Mouse (Mus musculus): ENCODE results near the gene Mrc2. TPM values are rescaled to one million over a fixed set of nuclear protein-coding genes. Genes with fewer than 3 reads are reported as not detected.

Gene Mrc2
- 0.64 and 0.77 TPM in 2 replicates for polyA plus RNA-seq (2015; fragmentation: Nextera tagmentation; extraction: Ambion mirVana)

DNA sequence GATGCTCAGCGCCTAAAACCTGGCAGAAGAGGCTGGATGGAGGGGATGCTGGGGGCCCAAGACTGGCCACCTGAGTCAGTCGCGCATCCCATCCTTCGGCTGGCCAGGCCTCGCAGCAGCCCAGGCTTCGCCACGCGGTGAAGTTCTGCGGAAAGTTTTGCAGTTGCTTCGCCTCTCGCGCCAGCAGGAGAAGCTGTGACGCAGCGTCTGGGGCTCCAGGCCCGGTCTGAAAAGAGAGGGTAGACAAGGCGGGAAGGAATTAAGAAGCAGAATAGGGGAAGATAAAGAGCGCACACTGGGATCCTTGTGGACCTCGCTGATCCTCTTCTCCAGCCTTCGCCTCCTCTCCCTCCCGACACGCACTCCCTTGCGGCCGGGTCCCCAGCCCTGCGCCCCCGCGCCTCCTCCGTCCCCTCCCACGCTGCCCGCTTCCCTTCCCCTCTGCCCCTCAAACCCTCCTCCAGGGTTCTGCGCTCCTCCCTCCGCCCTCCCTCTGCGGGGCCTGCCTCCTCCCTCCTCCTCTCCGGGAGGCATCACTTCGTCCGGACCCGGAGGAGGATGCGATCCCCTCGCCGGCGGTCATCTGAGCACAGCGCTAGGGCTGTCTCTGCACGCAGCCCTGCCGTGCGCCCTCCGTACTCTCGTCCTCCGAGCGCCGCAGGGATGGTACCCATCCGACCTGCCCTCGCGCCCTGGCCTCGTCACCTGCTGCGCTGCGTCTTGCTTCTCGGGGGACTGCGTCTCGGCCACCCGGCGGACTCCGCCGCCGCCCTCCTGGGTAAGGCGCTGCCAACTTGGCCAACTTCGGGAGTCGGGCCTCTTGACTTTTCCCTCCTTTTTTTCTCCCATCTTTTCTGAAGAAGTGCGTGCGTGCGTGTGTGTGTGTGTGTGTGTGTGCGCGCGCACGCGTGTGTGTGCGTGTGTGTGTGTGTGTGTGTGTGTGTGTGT is at the start of gene Mrc2:
Gene Mrc2 (plus strand): TSS at position 520 of the 948 bp plus-strand sequence.
- Histone ChIP-seq H3K36me3 (replicated peaks) (peaks cover under 1% of the 10 kb centered on the region; the same call in 1 of the 2 replicates), H3K9ac (no peak within 1 kb of the TSS), H3K4me3 (replicated peaks) (peak within 1 kb of the TSS; percentile 31), H3K4me1 (replicated peaks) (peaks cover 9% of the 10 kb centered on the region), H3K9me3 (replicated peaks) (no peaks in the 10 kb centered on the region), H3K27ac (replicated peaks) (no peak within 1 kb of the TSS), H3K4me2 (peak within 1 kb of the TSS; percentile 54), H3K27me3 (peaks cover 69% of the 10 kb centered on the region)
- WGBS (ENCODE audit: insufficient replicate concordance): 1% methylated on average over 70 of the region's 75 CpGs
- ATAC-seq (ENCODE audit: insufficient read depth): 0 out of 2 replicates have a peak, but pooled peaks have one; percentile 26

DNA sequence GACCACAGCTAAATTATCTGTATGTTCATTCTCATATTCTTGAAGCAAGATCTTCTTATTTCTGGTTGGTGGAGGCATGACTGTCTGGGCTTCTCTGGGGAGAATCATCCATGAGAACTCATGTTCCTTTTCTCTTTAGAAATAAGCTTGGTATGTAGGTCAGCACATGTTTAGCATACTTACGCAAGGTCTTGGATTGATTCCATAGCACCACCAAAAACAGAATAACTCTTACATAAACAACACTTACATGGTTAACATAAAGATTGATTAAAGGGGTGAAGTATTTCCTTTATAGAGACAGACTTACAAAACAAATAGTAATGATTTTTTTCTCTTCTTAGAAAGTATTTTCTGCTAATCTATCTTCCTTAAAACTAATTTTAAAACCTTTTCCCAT is 46.1 kb upstream of the Mrc2 start:
- WGBS (ENCODE audit: insufficient replicate concordance): 92% methylated on average over 1 of the region's 1 CpGs
- Histone ChIP-seq H3K36me3 (replicated peaks) (peaks cover 81% of the 10 kb centered on the region), H3K4me3 (replicated peaks) (no peak overlapping the region)

DNA sequence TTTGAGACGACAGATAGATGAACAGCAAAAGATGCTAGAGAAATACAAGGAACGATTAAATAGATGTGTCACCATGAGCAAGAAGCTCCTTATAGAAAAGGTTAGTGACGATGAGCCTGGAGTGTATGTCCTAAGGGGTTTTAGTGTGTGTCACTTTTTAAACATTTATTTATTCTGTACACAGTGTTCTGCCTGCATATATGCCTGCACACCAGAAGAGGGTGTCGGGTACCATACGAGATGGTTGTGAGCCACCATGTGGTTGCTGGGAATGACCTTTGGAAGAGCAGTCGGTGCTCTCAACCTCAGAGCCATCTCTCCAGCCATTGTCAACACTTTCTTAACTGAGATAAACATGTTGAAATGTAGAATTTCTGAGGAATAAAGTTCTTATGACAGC is 45.7 kb upstream of the Mrc2 start:
- no peak for ATAC-seq (ENCODE audit: insufficient read depth)
- H3K27me3 ChIP-seq: no peaks in the 10 kb centered on the region
- no peak overlapping the region for H3K9ac ChIP-seq
- H3K4me2 ChIP-seq: no peak overlapping the region
- H3K36me3 ChIP-seq (replicated peaks): peaks cover 82% of the 10 kb centered on the region
- 85% methylated on average over 6 of the region's 6 CpGs for WGBS (ENCODE audit: insufficient replicate concordance)
- no peak overlapping the region for H3K4me3 ChIP-seq (replicated peaks)
- no peaks in the 10 kb centered on the region for H3K9me3 ChIP-seq (replicated peaks)
- H3K27ac ChIP-seq (replicated peaks): no peak overlapping the region
- no peaks in the 10 kb centered on the region for H3K4me1 ChIP-seq (replicated peaks)

More for the DNA sequence above, 46.1 kb upstream of the Mrc2 start:
- ATAC-seq (ENCODE audit: insufficient read depth): no peak
- no peaks in the 10 kb centered on the region for H3K9me3 ChIP-seq (replicated peaks)
- no peak overlapping the region for H3K27ac ChIP-seq (replicated peaks)
- no peaks in the 10 kb centered on the region for H3K27me3 ChIP-seq
- no peak overlapping the region for H3K9ac ChIP-seq
- no peaks in the 10 kb centered on the region for H3K4me1 ChIP-seq (replicated peaks)
- no peak overlapping the region for H3K4me2 ChIP-seq

DNA sequence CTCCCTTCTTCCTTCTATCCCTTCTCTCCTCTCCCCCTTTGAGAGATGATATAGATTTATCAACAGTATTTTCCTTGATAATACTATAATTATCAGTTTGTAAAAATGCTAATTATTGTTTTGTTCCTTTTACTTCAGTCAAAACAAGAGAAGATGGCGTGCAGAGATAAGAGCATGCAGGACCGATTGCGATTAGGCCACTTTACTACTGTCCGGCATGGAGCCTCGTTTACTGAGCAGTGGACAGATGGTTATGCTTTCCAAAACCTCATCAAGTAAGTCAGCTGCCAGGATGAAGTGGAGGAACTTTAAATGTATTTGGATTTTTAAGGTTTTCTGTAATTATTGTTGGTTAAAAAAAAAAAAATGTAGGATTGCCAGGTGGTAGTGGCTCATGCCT is 45.1 kb upstream of the Mrc2 start:
- H3K9ac ChIP-seq: no peak overlapping the region
- no peaks in the 10 kb centered on the region for H3K9me3 ChIP-seq (replicated peaks)
- H3K27me3 ChIP-seq: no peaks in the 10 kb centered on the region
- H3K4me2 ChIP-seq: no peak overlapping the region
- no peaks in the 10 kb centered on the region for H3K4me1 ChIP-seq (replicated peaks)
- 85% methylated on average over 5 of the region's 5 CpGs for WGBS (ENCODE audit: insufficient replicate concordance)
- H3K27ac ChIP-seq (replicated peaks): no peak overlapping the region
- H3K4me3 ChIP-seq (replicated peaks): no peak overlapping the region
- no peak for ATAC-seq (ENCODE audit: insufficient read depth)
- H3K36me3 ChIP-seq (replicated peaks): peaks cover 80% of the 10 kb centered on the region

DNA sequence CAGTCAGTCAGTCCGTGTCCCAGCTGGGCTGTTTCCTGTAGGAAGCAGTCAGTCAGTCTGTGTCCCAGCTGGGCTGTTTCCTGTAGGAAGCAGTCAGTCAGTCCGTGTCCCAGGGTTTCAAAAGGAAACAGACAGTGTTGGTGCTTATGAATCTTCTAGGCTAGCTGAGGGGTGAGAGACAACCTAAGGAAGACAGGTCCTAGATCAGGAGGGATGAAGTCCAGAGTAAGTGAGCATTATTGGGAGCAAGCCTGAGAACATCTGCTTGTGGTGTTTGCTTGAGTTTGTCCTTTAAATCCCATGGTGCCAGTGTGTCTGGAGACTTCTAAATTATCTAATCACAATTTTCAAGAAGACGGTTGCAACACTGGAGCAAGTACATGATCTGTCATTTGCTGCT is 32.7 kb upstream of the Mrc2 start:
- no peak for ATAC-seq (ENCODE audit: insufficient read depth)
- H3K36me3 ChIP-seq (replicated peaks): peaks cover 87% of the 10 kb centered on the region

DNA sequence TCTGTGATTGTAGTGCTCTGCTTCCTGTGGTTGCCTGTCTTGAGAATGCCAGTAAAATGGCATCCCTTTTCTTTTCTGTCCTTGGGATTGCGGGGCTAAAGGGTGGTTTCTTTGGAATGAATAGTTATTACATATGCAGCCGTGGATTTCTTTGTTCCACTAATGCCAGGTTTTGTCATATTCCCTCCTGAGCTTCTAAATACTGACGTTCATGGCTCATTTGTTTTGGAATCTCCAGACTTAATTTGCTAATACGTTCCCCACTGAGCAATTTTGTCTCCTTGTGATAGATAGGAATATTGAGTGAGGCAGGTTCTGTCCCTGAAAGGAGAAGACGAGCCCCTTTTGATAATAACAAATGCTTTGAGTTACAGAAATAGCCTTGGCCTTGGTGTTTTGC is 31.3 kb upstream of the Mrc2 start:
- Histone ChIP-seq H3K4me3 (replicated peaks) (no peak overlapping the region), H3K36me3 (replicated peaks) (peaks cover 84% of the 10 kb centered on the region), H3K27ac (replicated peaks) (no peak overlapping the region), H3K4me1 (replicated peaks) (no peaks in the 10 kb centered on the region), H3K9ac (no peak overlapping the region), H3K9me3 (replicated peaks) (no peaks in the 10 kb centered on the region), H3K4me2 (no peak overlapping the region), H3K27me3 (no peaks in the 10 kb centered on the region)
- no peak for ATAC-seq (ENCODE audit: insufficient read depth)
- WGBS (ENCODE audit: insufficient replicate concordance): 87% methylated on average over 5 of the region's 5 CpGs

More for the DNA sequence above, 32.7 kb upstream of the Mrc2 start:
- WGBS (ENCODE audit: insufficient replicate concordance): 60% methylated on average over 3 of the region's 3 CpGs
- Histone ChIP-seq H3K4me3 (replicated peaks) (no peak overlapping the region), H3K9ac (no peak overlapping the region), H3K9me3 (replicated peaks) (no peaks in the 10 kb centered on the region), H3K4me1 (replicated peaks) (no peaks in the 10 kb centered on the region), H3K27me3 (no peaks in the 10 kb centered on the region), H3K27ac (replicated peaks) (no peak overlapping the region), H3K4me2 (no peak overlapping the region)

DNA sequence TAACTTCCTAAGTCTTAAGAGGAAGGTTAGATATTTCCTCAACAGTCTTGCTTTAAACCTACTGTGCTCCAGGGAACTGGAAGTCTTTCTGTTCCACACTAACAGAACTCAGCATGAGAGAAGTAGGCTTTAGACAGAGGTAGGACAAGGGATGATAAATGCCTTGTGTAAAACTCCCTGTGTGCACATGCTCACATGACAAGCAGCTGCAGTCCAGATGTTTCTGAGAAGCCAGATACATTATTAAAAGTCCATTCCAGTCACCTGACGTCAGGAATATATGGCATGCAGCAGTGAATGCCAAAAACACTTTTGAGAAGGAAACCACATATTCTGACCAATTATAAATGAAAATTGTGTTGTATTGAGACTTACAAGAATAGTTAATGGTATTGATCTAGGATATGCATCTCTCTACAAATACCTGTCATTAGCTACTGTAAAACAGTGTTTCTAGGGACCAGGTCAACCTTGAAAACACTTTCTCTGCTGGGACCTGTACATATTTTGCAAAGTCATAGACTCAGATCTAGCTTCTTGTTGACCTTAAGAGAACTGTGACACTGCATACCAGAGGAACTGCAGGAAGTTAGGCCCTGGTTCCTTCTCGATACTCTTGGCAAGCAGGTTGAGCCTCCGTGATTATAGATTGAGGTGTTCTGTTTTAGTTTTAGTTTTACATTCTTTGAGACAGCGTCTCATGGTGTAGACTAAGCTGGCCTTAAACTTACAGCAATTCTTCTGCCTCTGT is 30.7 kb upstream of the Mrc2 start:
- ATAC-seq (ENCODE audit: insufficient read depth): no peak
- no peak overlapping the region for H3K27ac ChIP-seq (replicated peaks)
- no peaks in the 10 kb centered on the region for H3K27me3 ChIP-seq
- no peaks in the 10 kb centered on the region for H3K9me3 ChIP-seq (replicated peaks)
- H3K4me3 ChIP-seq (replicated peaks): no peak overlapping the region
- peaks cover 83% of the 10 kb centered on the region for H3K36me3 ChIP-seq (replicated peaks)
- WGBS (ENCODE audit: insufficient replicate concordance): 88% methylated on average over 4 of the region's 4 CpGs
- H3K9ac ChIP-seq: no peak overlapping the region
- H3K4me2 ChIP-seq: no peak overlapping the region
- no peaks in the 10 kb centered on the region for H3K4me1 ChIP-seq (replicated peaks)

DNA sequence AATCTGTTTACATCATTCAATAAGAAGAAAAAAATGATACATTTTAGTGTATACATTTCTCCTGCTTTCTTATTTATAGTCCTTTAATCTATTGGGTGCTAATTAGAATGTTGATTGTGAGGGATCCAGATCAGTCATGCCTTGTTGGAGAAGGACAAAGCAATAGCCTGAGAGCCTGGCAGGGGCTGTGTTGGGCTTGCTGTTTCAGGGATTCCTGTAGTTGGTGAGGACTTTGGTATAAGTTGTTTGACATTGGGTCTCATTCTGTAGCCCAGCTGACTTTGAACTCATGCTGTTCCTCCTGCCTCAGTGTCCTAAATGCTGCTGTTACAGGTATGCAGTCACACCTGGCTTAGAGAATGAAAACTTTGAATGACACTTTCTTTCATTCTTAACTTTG is 27.9 kb upstream of the Mrc2 start:
- no peak overlapping the region for H3K4me2 ChIP-seq
- H3K27me3 ChIP-seq: no peaks in the 10 kb centered on the region
- no peak overlapping the region for H3K9ac ChIP-seq
- H3K4me1 ChIP-seq (replicated peaks): no peaks in the 10 kb centered on the region
- H3K9me3 ChIP-seq (replicated peaks): no peaks in the 10 kb centered on the region
- H3K27ac ChIP-seq (replicated peaks): no peak overlapping the region
- H3K36me3 ChIP-seq (replicated peaks): peaks cover 83% of the 10 kb centered on the region
- H3K4me3 ChIP-seq (replicated peaks): no peak overlapping the region
- no peak for ATAC-seq (ENCODE audit: insufficient read depth)

DNA sequence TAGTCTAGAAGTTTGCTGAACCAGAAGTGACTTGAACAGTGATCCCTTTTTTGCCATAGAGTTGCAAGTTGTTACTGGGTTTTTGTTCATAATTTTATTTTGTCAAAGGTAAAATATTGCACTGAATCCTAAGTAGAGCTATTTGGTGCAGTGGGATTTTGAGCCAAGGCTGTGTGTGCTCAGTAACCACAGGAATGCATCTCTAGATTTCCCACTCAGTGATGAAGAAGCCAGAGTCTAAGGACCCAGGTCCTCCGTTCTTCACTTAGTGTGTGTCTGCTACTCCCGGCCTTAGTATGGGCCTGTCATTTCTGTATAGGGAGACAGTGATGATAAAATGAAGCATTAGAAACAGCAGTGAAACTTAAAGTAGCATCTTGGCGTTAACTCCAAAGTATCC is 27.5 kb upstream of the Mrc2 start:
- Histone ChIP-seq H3K27ac (replicated peaks) (no peak overlapping the region), H3K9me3 (replicated peaks) (no peaks in the 10 kb centered on the region), H3K36me3 (replicated peaks) (peaks cover 83% of the 10 kb centered on the region), H3K4me3 (replicated peaks) (no peak overlapping the region), H3K9ac (no peak overlapping the region), H3K4me2 (no peak overlapping the region), H3K4me1 (replicated peaks) (no peaks in the 10 kb centered on the region), H3K27me3 (no peaks in the 10 kb centered on the region)
- ATAC-seq (ENCODE audit: insufficient read depth): no peak
- 88% methylated on average over 3 of the region's 3 CpGs for WGBS (ENCODE audit: insufficient replicate concordance)

DNA sequence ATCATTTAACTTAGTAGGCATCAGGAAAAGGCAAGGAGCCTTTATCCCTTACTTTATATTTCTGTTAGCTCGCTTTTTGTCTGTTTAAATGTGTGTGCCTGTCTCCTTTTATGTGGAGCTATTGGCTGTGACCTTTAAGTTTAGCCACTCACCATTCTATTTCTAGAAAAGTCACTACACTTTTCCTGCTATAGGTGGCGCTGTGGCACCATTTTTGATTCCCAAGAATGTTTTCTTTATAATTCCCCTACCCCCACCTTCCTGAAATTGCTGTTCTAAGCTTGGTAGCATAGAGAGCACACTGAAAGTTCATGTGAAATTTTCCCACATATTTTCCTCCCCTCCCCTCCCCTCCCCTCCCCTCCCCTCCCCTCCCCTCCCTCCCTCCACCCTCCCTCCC is 22.3 kb upstream of the Mrc2 start:
- WGBS (ENCODE audit: insufficient replicate concordance): 12% methylated on average over 2 of the region's 2 CpGs
- no peak overlapping the region for H3K27ac ChIP-seq (replicated peaks)
- H3K27me3 ChIP-seq: no peaks in the 10 kb centered on the region
- no peaks in the 10 kb centered on the region for H3K9me3 ChIP-seq (replicated peaks)
- H3K4me3 ChIP-seq (replicated peaks): no peak overlapping the region
- no peak overlapping the region for H3K9ac ChIP-seq
- peaks cover 76% of the 10 kb centered on the region for H3K36me3 ChIP-seq (replicated peaks)
- ATAC-seq (ENCODE audit: insufficient read depth): no peak
- no peak overlapping the region for H3K4me2 ChIP-seq
- no peaks in the 10 kb centered on the region for H3K4me1 ChIP-seq (replicated peaks)

DNA sequence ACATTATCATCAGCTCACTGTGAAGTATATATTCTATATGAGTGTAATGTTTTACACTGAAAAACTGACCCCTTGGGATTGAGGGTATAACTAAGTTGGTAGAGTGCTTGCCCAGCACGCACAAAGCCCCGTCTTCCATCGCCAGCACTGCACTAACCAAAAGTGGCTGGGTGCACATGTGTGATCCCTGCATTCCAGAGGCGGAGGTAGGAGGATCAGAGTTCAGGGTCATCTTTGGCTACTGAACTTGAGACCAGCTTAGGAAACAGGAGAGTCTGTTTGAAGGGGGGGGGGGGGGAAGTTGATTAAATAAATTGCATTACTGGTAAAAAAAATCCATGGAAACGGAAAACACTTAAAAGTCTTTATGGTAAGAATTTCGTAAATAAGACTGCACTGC is 12.0 kb upstream of the Mrc2 start:
- Histone ChIP-seq H3K27ac (replicated peaks) (no peak overlapping the region), H3K9ac (no peak overlapping the region), H3K36me3 (replicated peaks) (peaks cover 99% of the 10 kb centered on the region), H3K27me3 (no peaks in the 10 kb centered on the region), H3K9me3 (replicated peaks) (no peaks in the 10 kb centered on the region), H3K4me2 (no peak overlapping the region), H3K4me1 (replicated peaks) (peaks cover under 1% of the 10 kb centered on the region; the same call in 1 of the 2 replicates), H3K4me3 (replicated peaks) (no peak overlapping the region)
- ATAC-seq (ENCODE audit: insufficient read depth): no peak
- WGBS (ENCODE audit: insufficient replicate concordance): 86% methylated on average over 6 of the region's 6 CpGs
